Mouse (Mus musculus) MEL (cell line): ENCODE measurements around the gene S100a4. TPM values are rescaled to one million over a fixed set of nuclear protein-coding genes. Genes with fewer than 3 reads are reported as not detected.

Experiments used
- DNase-seq: peaks from one replicate; pipeline ENCODE4 v3.0.0; 2011; ENCODE audit warnings: low read depth, low spot score
- H3K27ac ChIP-seq: 2 replicates; pipeline ENCODE4 v1.5.1; 2012; ENCODE audit warnings: low read depth, mild to moderate bottlenecking, control low read depth, low read length, moderate library complexity; ENCODE audit not compliant: control insufficient read depth
- H3K27me3 ChIP-seq, 2 experiments: fragments of 150-350 bp in 1 of 2; sonication (generic) in 1 of 2; 2 replicates each; pipeline ENCODE4 v1.6.1; 2012; ENCODE audit warnings: low read length in 2 of 2, mild to moderate bottlenecking in 2 of 2, improper control_type of control experiment in 1 of 2, moderate library complexity in 1 of 2; ENCODE audit not compliant: insufficient read depth in 2 of 2, control insufficient read depth in 1 of 2
- H3K36me3 ChIP-seq, 2 experiments: 2 replicates each; pipeline ENCODE4 v1.6.1; 2012 to 2014; ENCODE audit warnings: low read length in 2 of 2, improper control_type of control experiment in 1 of 2, inconsistent platforms in 1 of 2, mild to moderate bottlenecking in 1 of 2; ENCODE audit not compliant: insufficient read depth in 2 of 2, control insufficient read depth in 1 of 2
- H3K4me1 ChIP-seq, 2 experiments: fragments of 150-350 bp in 1 of 2; sonication (generic) in 1 of 2; 2 replicates each; pipeline ENCODE4 v1.6.1; 2012; ENCODE audit warnings: low read length in 2 of 2, improper control_type of control experiment in 1 of 2, mild to moderate bottlenecking in 1 of 2; ENCODE audit not compliant: insufficient read depth in 2 of 2, control insufficient read depth in 1 of 2
- H3K4me3 ChIP-seq, 2 experiments: fragments of 150-350 bp in 1 of 2; sonication (generic) in 1 of 2; 2 replicates each; pipeline ENCODE4 v1.5.1; 2012; ENCODE audit warnings: low read depth in 2 of 2, low read length in 2 of 2, mild to moderate bottlenecking in 2 of 2, moderate library complexity in 2 of 2, control low read depth in 1 of 2, improper control_type of control experiment in 1 of 2; ENCODE audit not compliant: control insufficient read depth in 1 of 2, insufficient read depth in 1 of 2
- H3K79me2 ChIP-seq: 2 replicates; pipeline ENCODE4 v1.6.1; 2012; ENCODE audit warnings: mild to moderate bottlenecking, low read length, moderate library complexity; ENCODE audit not compliant: control insufficient read depth, poor library complexity, insufficient read depth
- H3K9ac ChIP-seq: 2 replicates; pipeline ENCODE4 v1.6.1; 2012; ENCODE audit warnings: low read depth, mild to moderate bottlenecking, control low read depth, low read length, moderate library complexity; ENCODE audit not compliant: control insufficient read depth, poor library complexity, severe bottlenecking
- H3K9me3 ChIP-seq: fragments of 150-350 bp; sonication (generic); replicated peaks from 2 replicates; pipeline ENCODE4 v1.6.1; 2012; ENCODE audit warnings: mild to moderate bottlenecking, low read length, improper control_type of control experiment, moderate library complexity; ENCODE audit not compliant: insufficient read depth
- BHLHE40 ChIP-seq: IDR thresholded peaks from 2 replicates; pipeline ENCODE4 v1.6.1; 2012; ENCODE audit warnings: low read depth, mild to moderate bottlenecking, inconsistent platforms, low read length, improper control_type of control experiment, borderline replicate concordance
- CHD1 ChIP-seq: IDR thresholded peaks from 2 replicates; pipeline ENCODE4 v1.6.1; 2012; ENCODE audit warnings: low read depth, mild to moderate bottlenecking, inconsistent platforms, low read length, improper control_type of control experiment
- CHD2 ChIP-seq: IDR thresholded peaks from 2 replicates; pipeline ENCODE4 v1.6.1; 2011; ENCODE audit warnings: low read length, improper control_type of control experiment
- CTCF ChIP-seq, 3 experiments: IDR thresholded peaks in 2 of 3; conservative IDR thresholded peaks in 1 of 3; 2 replicates each; pipeline ENCODE4 v1.5.1; 2011 to 2012; ENCODE audit warnings: low read length in 3 of 3, low read depth in 2 of 3, mild to moderate bottlenecking in 2 of 3, improper control_type of control experiment in 1 of 3, inconsistent platforms in 1 of 3, mixed read lengths in 1 of 3, moderate library complexity in 1 of 3; ENCODE audit not compliant: control insufficient read depth in 1 of 3, insufficient read depth in 1 of 3, poor library complexity in 1 of 3, severe bottlenecking in 1 of 3
- E2F4 ChIP-seq: IDR thresholded peaks from 2 replicates; pipeline ENCODE4 v1.6.1; 2011; ENCODE audit warnings: low read depth, low read length, improper control_type of control experiment, borderline replicate concordance
- EP300 ChIP-seq, 2 experiments: IDR thresholded peaks; 2 replicates each; pipeline ENCODE4 v1.6.1; 2011; ENCODE audit warnings: improper control_type of control experiment in 2 of 2, low read length in 2 of 2, low read depth in 1 of 2, mild to moderate bottlenecking in 1 of 2
- ETS1 ChIP-seq: IDR thresholded peaks from 2 replicates; pipeline ENCODE4 v1.6.1; 2012; ENCODE audit warnings: low read depth, mild to moderate bottlenecking, inconsistent platforms, low read length, improper control_type of control experiment, moderate library complexity
- GABPA ChIP-seq: IDR thresholded peaks from 2 replicates; pipeline ENCODE4 v1.6.1; 2012; ENCODE audit warnings: low read depth, mild to moderate bottlenecking, inconsistent platforms, low read length, improper control_type of control experiment, moderate library complexity
- JUND ChIP-seq: IDR thresholded peaks from 2 replicates; pipeline ENCODE4 v1.6.1; 2011; ENCODE audit warnings: low read depth, mild to moderate bottlenecking, improper control_type of control experiment, low read length
- KAT2A ChIP-seq: conservative IDR thresholded peaks from 2 replicates; pipeline ENCODE4 v1.6.1; 2012; ENCODE audit warnings: low read depth, low read length, improper control_type of control experiment, inconsistent platforms
- MAZ ChIP-seq: IDR thresholded peaks from 2 replicates; pipeline ENCODE4 v1.6.1; 2012; ENCODE audit warnings: low read depth, mild to moderate bottlenecking, inconsistent platforms, low read length, improper control_type of control experiment
- MEF2A ChIP-seq: IDR thresholded peaks from 2 replicates; pipeline ENCODE4 v1.6.1; 2014; ENCODE audit warnings: low read depth, mild to moderate bottlenecking, inconsistent platforms, low read length, improper control_type of control experiment; ENCODE audit not compliant: poor library complexity, insufficient replicate concordance, severe bottlenecking; ENCODE audit errors: extremely low read depth
- MXI1 ChIP-seq: IDR thresholded peaks from 2 replicates; pipeline ENCODE4 v1.6.1; 2011; ENCODE audit warnings: mild to moderate bottlenecking, low read depth, low read length, improper control_type of control experiment
- MYB ChIP-seq: IDR thresholded peaks from 2 replicates; pipeline ENCODE4 v1.6.1; 2011; ENCODE audit warnings: mild to moderate bottlenecking, low read depth, low read length, improper control_type of control experiment
- MYC ChIP-seq: IDR thresholded peaks from 2 replicates; pipeline ENCODE4 v1.6.1; 2011; ENCODE audit warnings: low read depth, mild to moderate bottlenecking, low read length, improper control_type of control experiment, moderate library complexity
- NRF1 ChIP-seq: IDR thresholded peaks from 2 replicates; pipeline ENCODE4 v1.6.1; 2014; ENCODE audit warnings: low read depth, mild to moderate bottlenecking, inconsistent platforms, low read length, improper control_type of control experiment, moderate library complexity; ENCODE audit not compliant: poor library complexity, insufficient read depth, severe bottlenecking
- POLR2A ChIP-seq, 2 experiments: IDR thresholded peaks; 2 replicates each; pipeline ENCODE4 v1.6.1; 2011 to 2012; ENCODE audit warnings: low read length in 2 of 2, mild to moderate bottlenecking in 2 of 2, control low read depth in 1 of 2, improper control_type of control experiment in 1 of 2, low read depth in 1 of 2, moderate library complexity in 1 of 2; ENCODE audit not compliant: control insufficient read depth in 1 of 2, insufficient read depth in 1 of 2, poor library complexity in 1 of 2
- POLR2AphosphoS2 ChIP-seq: IDR thresholded peaks from 2 replicates; pipeline ENCODE4 v1.6.1; 2011; ENCODE audit warnings: low read length, improper control_type of control experiment
- POLR2AphosphoS5 ChIP-seq: IDR thresholded peaks from 2 replicates; pipeline ENCODE4 v1.6.1; 2012; ENCODE audit warnings: low read depth, borderline replicate concordance, mild to moderate bottlenecking, inconsistent platforms, low read length, moderate library complexity, mixed read lengths
- RCOR1 ChIP-seq: IDR thresholded peaks from 2 replicates; pipeline ENCODE4 v1.6.1; 2012; ENCODE audit warnings: low read depth, mild to moderate bottlenecking, inconsistent platforms, low read length, improper control_type of control experiment
- SIN3A ChIP-seq: IDR thresholded peaks from 2 replicates; pipeline ENCODE4 v1.6.1; 2012; ENCODE audit warnings: low read length, improper control_type of control experiment, inconsistent platforms
- TBP ChIP-seq: IDR thresholded peaks from 2 replicates; pipeline ENCODE4 v1.8.0; 2011; ENCODE audit warnings: low read depth, low read length, improper control_type of control experiment
- UBTF ChIP-seq: IDR thresholded peaks from 2 replicates; pipeline ENCODE4 v1.6.1; 2012; ENCODE audit warnings: low read depth, mild to moderate bottlenecking, inconsistent platforms, low read length, improper control_type of control experiment, moderate library complexity, borderline replicate concordance; ENCODE audit not compliant: insufficient read depth
- USF1 ChIP-seq: IDR thresholded peaks from 2 replicates; pipeline ENCODE4 v1.6.1; 2014; ENCODE audit warnings: low read depth, mild to moderate bottlenecking, inconsistent platforms, low read length, improper control_type of control experiment, moderate library complexity
- ZC3H11A ChIP-seq: IDR thresholded peaks from 2 replicates; pipeline ENCODE4 v1.6.1; 2012; ENCODE audit warnings: low read depth, mild to moderate bottlenecking, inconsistent platforms, low read length, improper control_type of control experiment
- ZMIZ1 ChIP-seq: IDR thresholded peaks from 2 replicates; pipeline ENCODE4 v1.6.1; 2012; ENCODE audit warnings: low read depth, mild to moderate bottlenecking, inconsistent platforms, low read length, improper control_type of control experiment, moderate library complexity
- ZNF384 ChIP-seq: IDR thresholded peaks from 2 replicates; pipeline ENCODE4 v1.6.1; 2012; ENCODE audit warnings: low read depth, mild to moderate bottlenecking, inconsistent platforms, low read length, improper control_type of control experiment
- polyA plus RNA-seq, 2 experiments: library from polyadenylated mRNA; stranded (reverse) in 1 of 2; unstranded in 1 of 2; fragments of >175 nt in 1 of 2; fragments of >200 nt in 1 of 2; gene quantifications; 2 replicates each; pipeline versions ENCODE4 v1.2.1 to v1.2.4; 2012; ENCODE audit warnings: low replicate concordance in 2 of 2, low read depth in 1 of 2; ENCODE audit not compliant: insufficient read length in 2 of 2, insufficient read depth in 1 of 2, missing spikeins in 1 of 2
- total RNA-seq: library from RNA; depleted of rRNA; stranded (reverse); fragments of 300-350 nt; gene quantifications from 2 replicates; pipeline ENCODE4 v1.2.3, GENCODE M21; 2012

S100a4 gene
- total and polyA plus RNA-seq, 3 experiments = 0.73 to 2.3 TPM; not detected in 1

DNA sequence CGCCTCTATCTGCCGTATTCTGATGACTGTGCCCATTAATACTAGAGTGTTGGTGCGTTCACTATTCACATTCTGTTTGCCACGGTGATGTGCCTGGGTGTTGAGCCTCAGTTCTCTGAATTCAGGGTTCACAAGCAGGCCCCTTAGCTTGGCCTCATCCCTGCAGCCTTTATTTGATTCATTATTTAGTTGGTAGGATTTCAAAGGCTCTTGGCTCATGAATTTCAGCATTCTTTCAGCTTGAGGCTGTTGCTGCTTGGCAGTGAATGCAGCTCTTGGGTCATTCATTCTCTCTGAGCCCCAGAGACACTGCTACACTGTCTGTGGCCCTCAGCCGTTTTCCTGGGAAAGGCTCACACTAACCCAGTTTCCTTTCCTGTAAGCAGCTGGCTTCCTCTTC, 47.6 kb upstream of the S100a4 start:
- Histone ChIP-seq H3K9ac (no peak overlapping the region), H3K9me3 (no peaks in the 10 kb centered on the region), H3K36me3 (no peaks in the 10 kb centered on the region), H3K4me1 (no peaks in the 10 kb centered on the region; a peak in 1 of 4 replicates), H3K4me3 (no peak overlapping the region), H3K27ac (no peak overlapping the region), H3K79me2 (no peaks in the 10 kb centered on the region), H3K27me3 (peaks cover 28 to 42% of the 10 kb centered on the region in 2 experiments)
- DNase-seq = no peak
- TF ChIP-seq MXI1 = no peak
- no peak for TF ChIP-seq MEF2A
- no peak for TF ChIP-seq USF1
- no peak for TF ChIP-seq CTCF (IDR thresholded peaks at IDR 0.05 in 2 of 3, conservative IDR thresholded peaks at IDR 0.05 in 1 of 3; ENCODE audit: control insufficient read depth in 1 of 3, insufficient read depth in 1 of 3, low read depth in 2 of 3, low read length in 3 of 3, poor library complexity in 1 of 3, severe bottlenecking in 1 of 3)
- TF ChIP-seq ZMIZ1 = no peak
- TF ChIP-seq ZNF384 = no peak
- no peak for TF ChIP-seq CHD1
- no peak for TF ChIP-seq POLR2AphosphoS5
- no peak for TF ChIP-seq POLR2A (IDR thresholded peaks at IDR 0.05; ENCODE audit: control insufficient read depth in 1 of 2, insufficient read depth in 1 of 2, low read depth in 1 of 2, low read length in 2 of 2, poor library complexity in 1 of 2)
- TF ChIP-seq JUND = no peak
- TF ChIP-seq EP300 (IDR thresholded peaks at IDR 0.05; ENCODE audit: low read depth in 1 of 2, low read length in 2 of 2) = no peak
- TF ChIP-seq CHD2 = no peak
- TF ChIP-seq UBTF = no peak
- no peak for TF ChIP-seq MYB
- TF ChIP-seq GABPA = no peak
- TF ChIP-seq ETS1 = no peak
- TF ChIP-seq ZC3H11A = no peak

DNA sequence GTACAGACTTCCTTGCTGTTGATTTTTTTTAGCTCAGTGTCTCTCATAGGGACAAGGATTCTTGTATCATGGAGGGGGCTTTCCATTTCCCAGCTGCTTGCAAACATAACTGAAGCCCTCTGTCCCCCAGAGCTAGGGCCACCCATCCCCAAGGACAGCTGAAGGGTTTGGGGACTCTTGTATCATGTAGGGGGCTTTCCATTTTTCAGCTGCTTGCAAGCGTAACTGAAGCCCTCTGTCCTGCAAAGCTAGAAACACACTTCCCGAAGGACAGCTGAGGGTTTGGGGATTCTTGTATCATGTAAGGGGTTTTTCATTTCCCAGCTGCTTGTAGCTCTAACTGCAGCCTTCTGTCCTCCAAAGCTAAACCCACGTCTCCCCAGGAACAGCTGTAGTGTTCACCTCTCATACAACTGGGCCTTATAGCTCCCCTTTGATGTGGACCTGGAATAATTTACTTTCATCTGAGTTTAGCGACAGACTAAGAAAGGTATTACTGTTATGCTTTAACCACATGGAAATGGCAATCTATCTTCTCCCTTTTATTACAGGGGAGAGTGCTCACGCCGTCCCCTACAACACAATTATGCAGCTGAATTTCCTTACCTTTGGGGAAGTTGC, 43.5 kb upstream of the S100a4 start, which contains the start of gene S100a3:
Gene S100a3 (plus strand): TSS at position 571 of the 621 bp plus-strand sequence.
- no peak for DNase-seq
- Histone ChIP-seq H3K27me3 (peaks cover 22 to 43% of the 10 kb centered on the region in 2 experiments), H3K9ac (no peak within 1 kb of the TSS), H3K4me3 (no peak within 1 kb of the TSS), H3K36me3 (no peaks in the 10 kb centered on the region), H3K79me2 (no peaks in the 10 kb centered on the region), H3K27ac (no peak within 1 kb of the TSS), H3K4me1 (no peaks in the 10 kb centered on the region), H3K9me3 (no peaks in the 10 kb centered on the region)
- TF ChIP-seq POLR2AphosphoS2 = no peak
- TF ChIP-seq E2F4 = no peak
- no peak for TF ChIP-seq MYC
- TF ChIP-seq NRF1 = no peak
- no peak for TF ChIP-seq KAT2A
- no peak for TF ChIP-seq SIN3A
- TF ChIP-seq CTCF (IDR thresholded peaks at IDR 0.05 in 2 of 3, conservative IDR thresholded peaks at IDR 0.05 in 1 of 3; ENCODE audit: control insufficient read depth in 1 of 3, insufficient read depth in 1 of 3, low read depth in 2 of 3, low read length in 3 of 3, poor library complexity in 1 of 3, severe bottlenecking in 1 of 3) = no peak
- no peak for TF ChIP-seq CHD1
- TF ChIP-seq USF1 = no peak
- no peak for TF ChIP-seq MAZ
- no peak for TF ChIP-seq RCOR1
- TF ChIP-seq UBTF = no peak
- TF ChIP-seq TBP = no peak
- no peak for TF ChIP-seq BHLHE40
- TF ChIP-seq MYB = no peak
- TF ChIP-seq EP300 (IDR thresholded peaks at IDR 0.05; ENCODE audit: low read depth in 1 of 2, low read length in 2 of 2) = no peak
- no peak for TF ChIP-seq ZMIZ1
